Mouse (Mus musculus): Measurements from ENCODE around the gene Arid4b. TPM values are rescaled to one million over a fixed set of nuclear protein-coding genes. Genes with fewer than 3 reads are reported as not detected.

Gene Arid4b
- polyA plus RNA-seq, 1 experiment: 3.7 TPM

- TF ChIP-seq MYOG (IDR thresholded peaks at IDR 0.05; ENCODE audit: control insufficient read depth in 1 of 3, insufficient read depth in 1 of 3, insufficient read length in 2 of 3, low read depth in 2 of 3) (no peak), MAX (IDR thresholded peaks at IDR 0.05; ENCODE audit: low read depth) (no peak), MYOD1 (IDR thresholded peaks at IDR 0.05; ENCODE audit: control insufficient read depth in 1 of 3, insufficient read length in 2 of 3, low read depth in 2 of 3) (no peak), POLR2A (IDR thresholded peaks at IDR 0.05; ENCODE audit: insufficient read length, low read depth) (no peak), TCF12 (IDR thresholded peaks at IDR 0.05; ENCODE audit: insufficient read depth, poor library complexity, severe bottlenecking) (no peak), POLR2AphosphoS2 (IDR thresholded peaks at IDR 0.05; ENCODE audit: insufficient read length, low read depth) (no peak), CEBPB (IDR thresholded peaks at IDR 0.05; ENCODE audit: insufficient read depth, poor library complexity, severe bottlenecking) (no peak), REST (IDR thresholded peaks at IDR 0.05; ENCODE audit: insufficient read depth, insufficient read length) (no peak)
- H3K27me3 ChIP-seq (ENCODE audit: control insufficient read depth, insufficient read depth, insufficient read length): no peaks in the 10 kb centered on the region
- H3ac ChIP-seq (ENCODE audit: control insufficient read depth, insufficient read length): no peak overlapping the region
- peaks cover 78% of the 10 kb centered on the region for H3K79me2 ChIP-seq (ENCODE audit: control insufficient read depth, insufficient read depth)
- H3K36me3 ChIP-seq (ENCODE audit: control insufficient read depth, insufficient read depth): no peaks in the 10 kb centered on the region
- no peak overlapping the region for H3K4me2 ChIP-seq (ENCODE audit: low read depth)
- no peak overlapping the region for H3K4me3 ChIP-seq
These were observed 25.6 kb downstream of the Arid4b start for GRCm38 (mm10) chr13:14088669-14089068.

GRCm38 (mm10) chr13:14103026-14103425, 40.0 kb downstream of the Arid4b start:
- Histone ChIP-seq H3K4me3 (no peak overlapping the region), H3K36me3 (ENCODE audit: control insufficient read depth, insufficient read depth) (no peaks in the 10 kb centered on the region), H3K4me2 (ENCODE audit: low read depth) (peak overlapping the region; percentile 24), H3K27me3 (ENCODE audit: control insufficient read depth, insufficient read depth, insufficient read length) (no peaks in the 10 kb centered on the region), H3K79me2 (ENCODE audit: control insufficient read depth, insufficient read depth) (peaks cover 50% of the 10 kb centered on the region), H3ac (ENCODE audit: control insufficient read depth, insufficient read length) (no peak overlapping the region)
- TF ChIP-seq REST (IDR thresholded peaks at IDR 0.05; ENCODE audit: insufficient read depth, insufficient read length) (no peak), TCF3 (IDR thresholded peaks at IDR 0.05; ENCODE audit: insufficient read length, low read depth) (no peak), POLR2A (IDR thresholded peaks at IDR 0.05; ENCODE audit: insufficient read length, low read depth) (no peak), CEBPB (IDR thresholded peaks at IDR 0.05; ENCODE audit: insufficient read depth, poor library complexity, severe bottlenecking) (no peak), USF1 (IDR thresholded peaks at IDR 0.05; ENCODE audit: low read depth) (no peak), TCF12 (IDR thresholded peaks at IDR 0.05; ENCODE audit: insufficient read depth, poor library complexity, severe bottlenecking) (no peak), MYOD1 (IDR thresholded peaks at IDR 0.05; ENCODE audit: control insufficient read depth in 1 of 3, insufficient read length in 2 of 3, low read depth in 2 of 3) (no peak), MAX (IDR thresholded peaks at IDR 0.05; ENCODE audit: low read depth) (no peak), SRF (IDR thresholded peaks at IDR 0.05; ENCODE audit: control insufficient read depth, insufficient read length, low read depth) (no peak), POLR2AphosphoS2 (IDR thresholded peaks at IDR 0.05; ENCODE audit: insufficient read length, low read depth) (no peak), MYOG (IDR thresholded peaks at IDR 0.05; ENCODE audit: control insufficient read depth in 1 of 3, insufficient read depth in 1 of 3, insufficient read length in 2 of 3, low read depth in 2 of 3) (no peak), E2F4 (IDR thresholded peaks at IDR 0.05; ENCODE audit: insufficient read depth) (no peak)

- Histone ChIP-seq H3K36me3 (ENCODE audit: control insufficient read depth, insufficient read depth) (no peaks in the 10 kb centered on the region), H3K4me2 (ENCODE audit: low read depth) (no peak overlapping the region), H3K79me2 (ENCODE audit: control insufficient read depth, insufficient read depth) (peaks cover 52% of the 10 kb centered on the region), H3ac (ENCODE audit: control insufficient read depth, insufficient read length) (no peak overlapping the region), H3K27me3 (ENCODE audit: control insufficient read depth, insufficient read depth, insufficient read length) (no peaks in the 10 kb centered on the region), H3K4me3 (no peak overlapping the region)
- no peak for TF ChIP-seq CEBPB (IDR thresholded peaks at IDR 0.05; ENCODE audit: insufficient read depth, poor library complexity, severe bottlenecking)
- no peak for TF ChIP-seq E2F4 (IDR thresholded peaks at IDR 0.05; ENCODE audit: insufficient read depth)
- no peak for TF ChIP-seq USF1 (IDR thresholded peaks at IDR 0.05; ENCODE audit: low read depth)
- no peak for TF ChIP-seq TCF12 (IDR thresholded peaks at IDR 0.05; ENCODE audit: insufficient read depth, poor library complexity, severe bottlenecking)
These were observed 47.3 kb downstream of the Arid4b start for GRCm38 (mm10) chr13:14110154-14110873.

- H3K4me2 ChIP-seq (ENCODE audit: low read depth): no peak overlapping the region
- H3K4me3 ChIP-seq: no peak overlapping the region
- no peaks in the 10 kb centered on the region for H3K36me3 ChIP-seq (ENCODE audit: control insufficient read depth, insufficient read depth)
- TF ChIP-seq MYOG (IDR thresholded peaks at IDR 0.05; ENCODE audit: control insufficient read depth in 1 of 3, insufficient read depth in 1 of 3, insufficient read length in 2 of 3, low read depth in 2 of 3) (no peak), E2F4 (IDR thresholded peaks at IDR 0.05; ENCODE audit: insufficient read depth) (no peak), TCF3 (IDR thresholded peaks at IDR 0.05; ENCODE audit: insufficient read length, low read depth) (no peak), TCF12 (IDR thresholded peaks at IDR 0.05; ENCODE audit: insufficient read depth, poor library complexity, severe bottlenecking) (no peak), POLR2A (IDR thresholded peaks at IDR 0.05; ENCODE audit: insufficient read length, low read depth) (no peak), POLR2AphosphoS2 (IDR thresholded peaks at IDR 0.05; ENCODE audit: insufficient read length, low read depth) (no peak), USF1 (IDR thresholded peaks at IDR 0.05; ENCODE audit: low read depth) (no peak)
- no peak overlapping the region for H3ac ChIP-seq (ENCODE audit: control insufficient read depth, insufficient read length)
- H3K79me2 ChIP-seq (ENCODE audit: control insufficient read depth, insufficient read depth): peaks cover 60% of the 10 kb centered on the region
- no peaks in the 10 kb centered on the region for H3K27me3 ChIP-seq (ENCODE audit: control insufficient read depth, insufficient read depth, insufficient read length)
These were observed 48.1 kb downstream of the Arid4b start for GRCm38 (mm10) chr13:14111146-14111545.

GRCm38 (mm10) chr13:14113746-14114528, 50.9 kb downstream of the Arid4b start:
- H3K27me3 ChIP-seq (ENCODE audit: control insufficient read depth, insufficient read depth, insufficient read length): no peaks in the 10 kb centered on the region
- H3ac ChIP-seq (ENCODE audit: control insufficient read depth, insufficient read length): no peak overlapping the region
- H3K36me3 ChIP-seq (ENCODE audit: control insufficient read depth, insufficient read depth): no peaks in the 10 kb centered on the region
- TF ChIP-seq MAX (IDR thresholded peaks at IDR 0.05; ENCODE audit: low read depth): no peak
- no peak for TF ChIP-seq TCF3 (IDR thresholded peaks at IDR 0.05; ENCODE audit: insufficient read length, low read depth)
- TF ChIP-seq CEBPB (IDR thresholded peaks at IDR 0.05; ENCODE audit: insufficient read depth, poor library complexity, severe bottlenecking): no peak
- no peak overlapping the region for H3K4me2 ChIP-seq (ENCODE audit: low read depth)
- H3K4me3 ChIP-seq: no peak overlapping the region
- H3K79me2 ChIP-seq (ENCODE audit: control insufficient read depth, insufficient read depth): peaks cover 74% of the 10 kb centered on the region

Measured in myocyte (in vitro differentiated cells).